Mouse (Mus musculus) limb, embryonic 13.5 days (tissue): ENCODE data around the gene Ptcd3. TPM values are rescaled to one million over a fixed set of nuclear protein-coding genes. Genes with fewer than 3 reads are reported as not detected.
"Not testable (repeated sequence)": the region's sequence is repeated elsewhere in the genome, so short reads cannot be mapped to it uniquely, and the experiment has no call there.

ENCODE experiments used
- ATAC-seq: fragments of 200-750 bp; cut with Nextera tagmentation; 2 replicates; pipeline ENCODE4 v1.8.0; 2017; ENCODE audit warnings: low read depth, moderate number of reproducible peaks, moderate TSS enrichment; ENCODE audit not compliant: low FRiP score
- H3K27ac ChIP-seq: fragments of 300-500 bp; sonication (generic); 2 replicates; pipeline ENCODE4 v1.5.1; 2015; ENCODE audit warnings: inconsistent platforms, mild to moderate bottlenecking, moderate library complexity
- H3K27me3 ChIP-seq: fragments of 300-500 bp; sonication (generic); 2 replicates; pipeline ENCODE4 v1.6.1; 2015; ENCODE audit warnings: mild to moderate bottlenecking, inconsistent platforms
- H3K36me3 ChIP-seq: fragments of 300-500 bp; sonication (generic); 2 replicates; pipeline ENCODE4 v1.6.1; 2015; ENCODE audit warnings: inconsistent platforms, mild to moderate bottlenecking, moderate library complexity
- H3K4me1 ChIP-seq: fragments of 300-500 bp; sonication (generic); 2 replicates; pipeline ENCODE4 v1.6.1; 2015; ENCODE audit warnings: inconsistent platforms
- H3K4me2 ChIP-seq: fragments of 300-500 bp; sonication (generic); replicated peaks from 2 replicates; pipeline ENCODE4 v1.6.1; 2015; ENCODE audit warnings: inconsistent platforms, mild to moderate bottlenecking, moderate library complexity
- H3K4me3 ChIP-seq: fragments of 300-500 bp; sonication (generic); 2 replicates; pipeline ENCODE4 v1.5.1; 2015; ENCODE audit warnings: moderate library complexity, mild to moderate bottlenecking, inconsistent platforms
- H3K9ac ChIP-seq: fragments of 300-500 bp; sonication (generic); 2 replicates; pipeline ENCODE4 v1.6.1; 2015; ENCODE audit warnings: mild to moderate bottlenecking, inconsistent platforms
- H3K9me3 ChIP-seq: fragments of 300-500 bp; sonication (generic); 2 replicates; pipeline ENCODE4 v1.6.1; 2016; ENCODE audit warnings: inconsistent platforms
- WGBS: fragments of 180-500 bp; shearing (Covaris S2); methylation state at CpG from one replicate; pipeline ENCODE4 v1.1.7; 2015; 5-methylcytosine and 5-hydroxymethylcytosine counted together
- polyA plus RNA-seq: library from polyadenylated mRNA; unstranded; fragments of >200 nt; fragmentation: Nextera tagmentation; extraction: Ambion mirVana; gene quantifications from 2 replicates; pipeline ENCODE4 v1.2.1, GENCODE M21; 2015

The Ptcd3 gene
- polyA plus RNA-seq, 1 experiment from 2014 or later, result 110 TPM

- H3K4me1 ChIP-seq, result not testable (repeated sequence)
These were observed 61.6 kb downstream of the Ptcd3 start for GRCm38 (mm10) chr6:71846906-71847305.

GRCm38 (mm10) chr6:71840597-71841290 is 67.8 kb downstream of the Ptcd3 start:
- Histone ChIP-seq H3K27me3 (no peaks in the 10 kb centered on the region), H3K4me1 (no peaks in the 10 kb centered on the region), H3K4me2 (no peak overlapping the region), H3K36me3 (peaks cover 20% of the 10 kb centered on the region), H3K27ac (no peak overlapping the region), H3K9me3 (no peaks in the 10 kb centered on the region), H3K4me3 (no peak overlapping the region), H3K9ac (no peak overlapping the region)
- no peak for ATAC-seq
- WGBS, result 84% methylated on average over 1 of the region's 1 CpGs

More at GRCm38 (mm10) chr6:71846906-71847305, 61.6 kb downstream of the Ptcd3 start:
- H3K27ac ChIP-seq, H3K4me2 ChIP-seq, H3K27me3 ChIP-seq, H3K9ac ChIP-seq, H3K9me3 ChIP-seq, H3K4me3 ChIP-seq, ATAC-seq: not testable (repeated sequence)
- WGBS, result 97% methylated on average over 6 of the region's 6 CpGs
- H3K36me3 ChIP-seq, result peaks cover 46% of the 10 kb centered on the region

DNA sequence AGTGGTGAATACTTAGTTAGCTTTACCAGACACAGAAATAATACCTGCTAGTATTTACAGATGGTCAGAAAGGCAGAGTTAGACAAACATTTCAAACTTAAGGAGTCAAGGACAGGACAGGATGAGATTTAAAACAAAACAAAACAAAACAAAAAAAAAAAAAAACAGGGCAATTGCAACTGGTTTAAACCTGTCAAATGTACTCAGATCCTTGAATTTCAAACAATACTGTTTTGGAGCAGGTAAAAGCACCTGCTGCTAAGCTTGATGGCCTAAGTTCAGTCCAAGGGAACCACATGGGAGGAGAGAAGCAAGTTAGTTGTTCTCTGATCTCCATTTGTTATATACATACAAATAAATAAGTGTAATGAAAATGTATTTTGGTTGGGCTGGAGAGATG is 68.7 kb downstream of the Ptcd3 start:
- Histone ChIP-seq H3K4me3 (no peak overlapping the region), H3K9ac (no peak overlapping the region), H3K9me3 (no peaks in the 10 kb centered on the region), H3K36me3 (peaks cover 21% of the 10 kb centered on the region), H3K4me2 (no peak overlapping the region), H3K27me3 (no peaks in the 10 kb centered on the region), H3K4me1 (no peaks in the 10 kb centered on the region), H3K27ac (no peak overlapping the region)
- no peak for ATAC-seq

DNA sequence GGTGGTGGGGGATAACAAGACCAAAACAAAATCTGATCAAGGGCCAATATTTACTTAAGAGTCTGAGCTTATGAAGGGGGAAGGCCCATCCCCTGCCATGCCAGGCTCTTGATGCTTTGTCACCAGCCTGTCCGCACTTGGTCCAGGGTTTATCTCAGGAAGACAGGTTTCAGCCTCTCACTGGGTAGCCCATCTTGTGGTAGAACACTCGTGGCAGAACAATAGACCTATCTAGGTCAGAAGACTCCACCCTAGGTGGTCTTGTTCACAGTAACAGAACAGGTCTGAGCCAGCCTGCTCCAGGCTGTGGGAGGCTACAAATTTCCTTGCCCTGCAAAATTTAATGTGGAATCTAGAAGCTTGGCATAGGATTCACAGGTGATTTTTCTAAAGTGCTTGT is 71.7 kb downstream of the Ptcd3 start:
- peaks cover 21% of the 10 kb centered on the region for H3K36me3 ChIP-seq
- H3K9me3 ChIP-seq, result no peaks in the 10 kb centered on the region
- WGBS, result 90% methylated on average over 2 of the region's 2 CpGs
- no peak overlapping the region for H3K4me2 ChIP-seq
- H3K27me3 ChIP-seq, result no peaks in the 10 kb centered on the region
- ATAC-seq, result no peak
- peaks cover 14% of the 10 kb centered on the region for H3K4me1 ChIP-seq
- no peak overlapping the region for H3K9ac ChIP-seq
- H3K27ac ChIP-seq, result no peak overlapping the region
- no peak overlapping the region for H3K4me3 ChIP-seq

DNA sequence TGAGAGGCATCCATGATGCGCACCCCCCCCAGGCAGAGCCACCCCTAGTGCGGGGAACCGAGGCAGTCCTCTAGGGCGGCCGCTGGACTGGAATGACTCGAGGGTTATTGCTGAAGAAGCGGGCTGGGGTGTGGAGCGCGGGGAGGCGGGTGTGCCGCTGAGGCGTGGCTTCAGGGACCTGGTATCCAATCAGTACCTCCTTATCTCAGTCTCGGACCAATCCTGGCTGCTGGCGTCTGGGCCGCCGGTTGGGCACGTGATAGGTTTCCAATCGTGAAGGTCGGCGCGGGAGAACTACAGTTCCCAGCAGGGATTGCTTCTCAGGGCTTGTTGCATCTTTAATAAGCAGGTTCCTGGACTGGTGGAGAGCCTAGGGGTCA is 77.0 kb downstream of the Ptcd3 start:
- H3K9me3 ChIP-seq, result no peaks in the 10 kb centered on the region
- peak overlapping the region; percentile 92 for H3K4me3 ChIP-seq
- peaks cover 20% of the 10 kb centered on the region for H3K36me3 ChIP-seq
- peak overlapping the region; percentile 84 for H3K27ac ChIP-seq
- H3K9ac ChIP-seq, result peak overlapping the region; percentile 89
- peak; percentile 98 for ATAC-seq
- H3K4me2 ChIP-seq, result peak overlapping the region; percentile 71
- peaks cover 17% of the 10 kb centered on the region for H3K4me1 ChIP-seq
- H3K27me3 ChIP-seq, result no peaks in the 10 kb centered on the region
- 0% methylated on average over 21 of the region's 21 CpGs for WGBS

GRCm38 (mm10) chr6:71830690-71831580 is 77.6 kb downstream of the Ptcd3 start, which contains the start of gene Immt:
Gene Immt, plus strand, starts transcription at chr6:71831331.
- H3K4me2 ChIP-seq, result peak within 1 kb of the TSS; percentile 71
- H3K4me3 ChIP-seq, result peak within 1 kb of the TSS; percentile 92
- H3K4me1 ChIP-seq, result peaks cover 17% of the 10 kb centered on the region
- H3K9ac ChIP-seq, result peak within 1 kb of the TSS; percentile 89
- peaks cover 15% of the 10 kb centered on the region for H3K36me3 ChIP-seq
- ATAC-seq, result peak; percentile 99
- no peaks in the 10 kb centered on the region for H3K9me3 ChIP-seq
- H3K27me3 ChIP-seq, result no peaks in the 10 kb centered on the region
- peak within 1 kb of the TSS; percentile 84 for H3K27ac ChIP-seq
- under 1% methylated on average over 64 of the region's 64 CpGs for WGBS

Other genes with a start within 250 kb of the Ptcd3 start
- gene Reep1, start 201.2 kb downstream of the Ptcd3 start, polyA plus RNA-seq, result 13.1 and 13.9 TPM in 2 replicates
- gene Mrpl35, start 81.8 kb downstream of the Ptcd3 start, polyA plus RNA-seq, result 62.5 and 62.7 TPM in 2 replicates
- 163 and 174 TPM in 2 replicates for gene Immt, start 77.4 kb downstream of the Ptcd3 start, polyA plus RNA-seq
- gene Polr1a, start 303 bp upstream of the Ptcd3 start, polyA plus RNA-seq, result 37.1 and 37.6 TPM in 2 replicates
- 30.6 and 31.2 TPM in 2 replicates for gene St3gal5, start 188.8 kb upstream of the Ptcd3 start, polyA plus RNA-seq